Mouse (Mus musculus): ENCODE measurements at regions not wholly inside any gene's neighbourhood (a gene's known extent, or its start where the extent isn't known, plus 50 kb on each side); places are given as distances from the start of the nearest gene placed in this dataset.

- TF ChIP-seq POLR2A (IDR thresholded peaks at IDR 0.05; ENCODE audit: low read depth, low read length) (no peak), CTCF (IDR thresholded peaks at IDR 0.05; ENCODE audit: borderline replicate concordance, insufficient read depth, low read length) (no peak)
- Histone ChIP-seq H3K27ac (ENCODE audit: insufficient read depth, low read length) (no peak overlapping the region), H3K4me1 (ENCODE audit: control insufficient read depth, insufficient read depth, low read length) (no peaks in the 10 kb centered on the region), H3K4me3 (ENCODE audit: insufficient read depth, low read length) (no peak overlapping the region)
Measured at GRCm38 (mm10) chr16:71923111-71923510, 385.0 kb upstream of the Robo1 start.

DNA sequence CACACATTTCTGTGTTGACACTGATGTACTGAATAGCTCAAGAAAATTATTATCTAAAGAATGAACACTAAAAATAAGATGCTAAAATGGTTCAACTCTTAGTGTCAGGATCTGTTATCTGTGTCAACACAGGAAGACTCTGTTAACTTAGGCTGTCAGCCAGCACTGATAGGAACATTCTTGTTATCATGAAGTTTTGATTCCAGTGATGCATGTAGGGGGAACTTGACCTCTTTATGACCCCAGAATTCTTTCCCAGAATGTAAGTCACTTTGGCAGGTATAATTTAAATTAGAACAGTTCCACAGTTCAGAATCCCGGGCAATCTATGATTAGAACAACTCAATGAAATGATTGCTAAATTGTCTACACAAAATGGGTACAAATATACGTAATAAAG is 363.9 kb upstream of the Robo1 start:
- no peak for TF ChIP-seq POLR2A (IDR thresholded peaks at IDR 0.05; ENCODE audit: low read depth, low read length)
- no peak for TF ChIP-seq CTCF (IDR thresholded peaks at IDR 0.05; ENCODE audit: borderline replicate concordance, insufficient read depth, low read length)
- H3K4me1 ChIP-seq (ENCODE audit: control insufficient read depth, insufficient read depth, low read length): 0 out of 2 replicates have a peak, but pooled peaks cover 2% of the 10 kb centered on the region
- H3K27ac ChIP-seq (ENCODE audit: insufficient read depth, low read length): no peak overlapping the region
- H3K4me3 ChIP-seq (ENCODE audit: insufficient read depth, low read length): no peak overlapping the region

GRCm38 (mm10) chr16:71944846-71945245 is 363.3 kb upstream of the Robo1 start:
- Histone ChIP-seq H3K27ac (ENCODE audit: insufficient read depth, low read length) (peak overlapping the region; percentile 84), H3K4me3 (ENCODE audit: insufficient read depth, low read length) (no peak overlapping the region), H3K4me1 (ENCODE audit: control insufficient read depth, insufficient read depth, low read length) (0 out of 2 replicates have a peak, but pooled peaks cover 2% of the 10 kb centered on the region)
- no peak for TF ChIP-seq CTCF (IDR thresholded peaks at IDR 0.05; ENCODE audit: borderline replicate concordance, insufficient read depth, low read length)
- TF ChIP-seq POLR2A (IDR thresholded peaks at IDR 0.05; ENCODE audit: low read depth, low read length): no peak

GRCm38 (mm10) chr16:71952879-71953406 is 355.2 kb upstream of the Robo1 start:
- H3K4me1 ChIP-seq (ENCODE audit: control insufficient read depth, insufficient read depth, low read length): no peaks in the 10 kb centered on the region
- H3K4me3 ChIP-seq (ENCODE audit: insufficient read depth, low read length): no peak overlapping the region
- no peak overlapping the region for H3K27ac ChIP-seq (ENCODE audit: insufficient read depth, low read length)
- TF ChIP-seq POLR2A (IDR thresholded peaks at IDR 0.05; ENCODE audit: low read depth, low read length) (no peak), CTCF (IDR thresholded peaks at IDR 0.05; ENCODE audit: borderline replicate concordance, insufficient read depth, low read length) (no peak)

DNA sequence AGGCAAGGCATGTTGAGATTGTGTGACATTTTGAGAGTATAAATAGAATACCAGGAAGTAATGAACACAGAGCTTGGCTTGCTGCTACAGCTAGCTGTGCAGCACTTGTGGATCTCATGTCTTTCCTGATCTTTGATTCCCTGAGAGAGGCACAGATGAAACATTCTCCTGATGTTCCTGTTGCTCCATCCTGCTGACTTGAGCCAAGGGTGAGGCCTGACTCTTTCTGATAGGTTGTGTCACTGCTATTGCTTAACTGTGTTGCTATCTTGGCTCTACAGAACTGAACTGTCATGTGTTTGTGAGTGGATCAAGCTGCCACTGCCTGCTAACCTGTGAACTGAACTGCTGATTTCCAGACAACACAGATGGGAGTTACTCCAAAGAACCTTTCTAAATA is 344.5 kb upstream of the Robo1 start:
- TF ChIP-seq CTCF (IDR thresholded peaks at IDR 0.05; ENCODE audit: borderline replicate concordance, insufficient read depth, low read length): no peak
- no peak for TF ChIP-seq POLR2A (IDR thresholded peaks at IDR 0.05; ENCODE audit: low read depth, low read length)
- Histone ChIP-seq H3K4me3 (ENCODE audit: insufficient read depth, low read length) (no peak overlapping the region), H3K4me1 (ENCODE audit: control insufficient read depth, insufficient read depth, low read length) (no peaks in the 10 kb centered on the region), H3K27ac (ENCODE audit: insufficient read depth, low read length) (no peak overlapping the region)

GRCm38 (mm10) chr16:71973811-71974210 is 334.3 kb upstream of the Robo1 start:
- Histone ChIP-seq H3K27ac (ENCODE audit: insufficient read depth, low read length) (no peak overlapping the region), H3K4me3 (ENCODE audit: insufficient read depth, low read length) (no peak overlapping the region), H3K4me1 (ENCODE audit: control insufficient read depth, insufficient read depth, low read length) (no peaks in the 10 kb centered on the region)
- TF ChIP-seq CTCF (IDR thresholded peaks at IDR 0.05; ENCODE audit: borderline replicate concordance, insufficient read depth, low read length) (no peak), POLR2A (IDR thresholded peaks at IDR 0.05; ENCODE audit: low read depth, low read length) (no peak)

DNA sequence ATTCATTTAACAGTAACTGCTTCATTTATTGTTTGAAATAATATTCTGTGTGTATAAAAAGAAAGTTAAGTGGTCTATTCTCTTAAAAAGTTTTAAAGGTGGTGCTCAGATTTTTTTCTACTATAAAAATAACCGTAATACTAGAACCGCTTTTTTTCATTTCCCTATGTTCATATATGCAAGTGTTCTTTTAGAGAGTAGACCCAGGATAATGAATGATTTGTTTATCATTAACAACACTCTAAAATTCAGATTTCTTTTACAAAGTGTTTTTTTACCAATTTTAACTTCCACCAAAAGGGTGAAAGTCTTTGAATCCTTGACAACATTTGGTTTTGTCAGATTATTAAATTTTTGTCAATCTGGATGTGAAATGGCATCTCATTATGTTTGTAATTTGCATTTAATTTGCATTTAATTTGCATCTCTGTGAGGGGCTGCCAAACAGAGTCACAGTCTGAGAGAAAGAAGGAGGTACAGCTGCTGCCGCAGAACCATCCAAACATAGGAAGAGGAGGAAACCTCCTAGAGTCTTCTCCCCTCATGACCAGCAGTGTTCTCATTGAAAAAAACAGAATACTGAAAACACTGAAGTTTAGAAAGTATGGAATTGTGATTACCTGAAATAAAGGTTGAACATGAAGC is 310.4 kb upstream of the Robo1 start:
- Histone ChIP-seq H3K4me3 (ENCODE audit: insufficient read depth, low read length) (no peak overlapping the region), H3K27ac (ENCODE audit: insufficient read depth, low read length) (no peak overlapping the region), H3K4me1 (ENCODE audit: control insufficient read depth, insufficient read depth, low read length) (no peaks in the 10 kb centered on the region)
- no peak for TF ChIP-seq CTCF (IDR thresholded peaks at IDR 0.05; ENCODE audit: borderline replicate concordance, insufficient read depth, low read length)
- no peak for TF ChIP-seq POLR2A (IDR thresholded peaks at IDR 0.05; ENCODE audit: low read depth, low read length)

- no peak overlapping the region for H3K27ac ChIP-seq (ENCODE audit: insufficient read depth, low read length)
- H3K4me3 ChIP-seq (ENCODE audit: insufficient read depth, low read length): peak overlapping the region; percentile 35
- TF ChIP-seq POLR2A (IDR thresholded peaks at IDR 0.05; ENCODE audit: low read depth, low read length): no peak
- TF ChIP-seq CTCF (IDR thresholded peaks at IDR 0.05; ENCODE audit: borderline replicate concordance, insufficient read depth, low read length): no peak
Measured at GRCm38 (mm10) chr16:72027404-72028215, 280.5 kb upstream of the Robo1 start.

GRCm38 (mm10) chr16:72028216-72028610 is 279.9 kb upstream of the Robo1 start:
- H3K4me1 ChIP-seq (ENCODE audit: control insufficient read depth, insufficient read depth, low read length): peaks cover 4% of the 10 kb centered on the region; the same call in 1 of the 2 replicates
- H3K4me3 ChIP-seq (ENCODE audit: insufficient read depth, low read length): peak overlapping the region; percentile 35
- H3K27ac ChIP-seq (ENCODE audit: insufficient read depth, low read length): no peak overlapping the region
- TF ChIP-seq POLR2A (IDR thresholded peaks at IDR 0.05; ENCODE audit: low read depth, low read length) (no peak), CTCF (IDR thresholded peaks at IDR 0.05; ENCODE audit: borderline replicate concordance, insufficient read depth, low read length) (no peak)

More at GRCm38 (mm10) chr16:72027404-72028215, 280.5 kb upstream of the Robo1 start:
- H3K4me1 ChIP-seq (ENCODE audit: control insufficient read depth, insufficient read depth, low read length): peaks cover 4% of the 10 kb centered on the region; the same call in 1 of the 2 replicates

DNA sequence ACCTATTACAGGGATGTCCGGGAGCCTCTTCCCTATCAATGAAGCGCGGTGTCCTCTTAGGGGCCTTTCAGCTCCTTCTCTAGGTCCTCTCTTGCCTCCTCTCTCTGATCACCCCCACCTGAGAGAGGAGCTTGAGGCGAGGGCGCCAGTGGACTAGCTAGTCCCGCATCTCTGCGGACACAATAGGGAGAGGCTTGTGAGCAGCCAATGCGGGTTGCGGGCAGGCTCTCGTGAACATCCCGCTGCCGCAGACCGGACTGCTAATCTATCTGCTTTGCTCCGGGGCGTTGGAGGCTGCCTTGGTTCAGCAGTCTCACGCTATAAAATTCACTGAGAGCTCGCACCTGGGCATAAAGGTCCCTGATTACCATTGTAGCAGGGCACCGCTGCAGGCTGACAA is 279.3 kb upstream of the Robo1 start:
- peaks cover 4% of the 10 kb centered on the region; the same call in 1 of the 2 replicates for H3K4me1 ChIP-seq (ENCODE audit: control insufficient read depth, insufficient read depth, low read length)
- peak overlapping the region; percentile 25 for H3K4me3 ChIP-seq (ENCODE audit: insufficient read depth, low read length)
- no peak overlapping the region for H3K27ac ChIP-seq (ENCODE audit: insufficient read depth, low read length)
- TF ChIP-seq POLR2A (IDR thresholded peaks at IDR 0.05; ENCODE audit: low read depth, low read length): no peak

Data from embryonic fibroblast, embryonic 13.5 days (primary cell).